Comparison of ENCODE assay signal across 20 mouse cellular contexts in genomic region chr16:96846585-96846984, GRCm38 (mm10).
A peak's percentile ranks its signal among the peaks of the same experiment; 100 is the strongest.
DNase-seq lines count a peak whose midpoint lies in the region; ATAC-seq and TF ChIP-seq lines count a peak whose summit lies in the region.
"Had no signal": no experiment of that assay in that cellular context is flagged by ENCODE, and none has a peak within 500 bp of the region (broad histone marks: within the 10 kb centered on the region; RNA-seq: fewer than 3 reads in every experiment).

No protein-coding gene starts in this region.

- TF ChIP-seq CTCF in forebrain, postnatal 0 days (IDR thresholded peaks at IDR 0.05; ENCODE audit: low read depth), result no peak

- H3K4me1 ChIP-seq in neural tube, embryonic 11.5 days (ENCODE audit: control insufficient read depth, insufficient read depth, low read length), result 0 out of 2 replicates have a peak, but pooled peaks cover 4% of the 10 kb centered on the region
- H3K4me1 ChIP-seq in forebrain, postnatal 0 days (ENCODE audit: insufficient read depth), result peaks cover 28% of the 10 kb centered on the region
- H3K4me1 ChIP-seq in midbrain, embryonic 14.5 days (ENCODE audit: control insufficient read depth, insufficient read depth, low read length), result peaks cover 25% of the 10 kb centered on the region; the same call in 1 of the 2 replicates
- H3K4me1 ChIP-seq: heart, embryonic 13.5 days; liver, embryonic 13.5 days; lung, embryonic 15.5 days had no signal

- WGBS in neural tube, embryonic 11.5 days, result 50% methylated on average over 1 of the region's 1 CpGs
- WGBS in forebrain, postnatal 0 days, result 8% methylated on average over 1 of the region's 1 CpGs
- 14% methylated on average over 1 of the region's 1 CpGs for WGBS in midbrain, embryonic 14.5 days

- no peaks in the 10 kb centered on the region for H3K9me3 ChIP-seq in neural tube, embryonic 11.5 days (ENCODE audit: control insufficient read depth, low read length)
- no peaks in the 10 kb centered on the region for H3K9me3 ChIP-seq in forebrain, postnatal 0 days (ENCODE audit: low read length)
- no peaks in the 10 kb centered on the region for H3K9me3 ChIP-seq in midbrain, embryonic 14.5 days (ENCODE audit: control insufficient read depth, low read length)
- H3K9me3 ChIP-seq: heart, embryonic 13.5 days; limb, embryonic 13.5 days; liver, embryonic 13.5 days; lung, embryonic 15.5 days had no signal

- DNase-seq in neural tube, embryonic 11.5 days (ENCODE audit: low spot score), result no peak
- DNase-seq in neural tube, embryonic 10.5 days (ENCODE audit: extremely low spot score, low spot score), result no peak
- DNase-seq in forebrain, postnatal 0 days, result no peak
- DNase-seq in midbrain, embryonic 14.5 days, result no peak
- peak; percentile 40 for DNase-seq in retina, postnatal 1 day
- DNase-seq in layer of hippocampus, adult 11-12 months (ENCODE audit: low spot score), result no peak
- DNase-seq in adrenal gland, adult (ENCODE audit: inconsistent age in 2 of 2, low spot score in 1 of 2), result no peak
- no peak for DNase-seq in left cerebral cortex, postnatal 25 days (ENCODE audit: low spot score in 2 of 2)
- DNase-seq: adrenal gland, postnatal 25 days; cerebellum, adult 18-20 months; gastrocnemius, postnatal 10 days; liver, embryonic 13.5 days; lung, postnatal 4 days; right cerebral cortex, postnatal 14 days had no signal

- intact Hi-C loops in left cerebral cortex, postnatal 25 days (cut with DNase I), result no loop called here

- H3K36me3 ChIP-seq in neural tube, embryonic 11.5 days (ENCODE audit: control insufficient read depth, insufficient read depth, low read length), result no peaks in the 10 kb centered on the region
- no peaks in the 10 kb centered on the region for H3K36me3 ChIP-seq in forebrain, postnatal 0 days (ENCODE audit: insufficient read depth)
- no peaks in the 10 kb centered on the region for H3K36me3 ChIP-seq in midbrain, embryonic 14.5 days (ENCODE audit: control insufficient read depth, insufficient read depth, low read length)
- H3K36me3 ChIP-seq: heart, embryonic 13.5 days; limb, embryonic 13.5 days; liver, embryonic 13.5 days; lung, embryonic 15.5 days had no signal

- H3K27me3 ChIP-seq in neural tube, embryonic 11.5 days (ENCODE audit: control insufficient read depth, insufficient read depth, low read length), result no peaks in the 10 kb centered on the region
- no peaks in the 10 kb centered on the region for H3K27me3 ChIP-seq in forebrain, postnatal 0 days (ENCODE audit: insufficient read depth, low read length)
- no peaks in the 10 kb centered on the region for H3K27me3 ChIP-seq in midbrain, embryonic 14.5 days (ENCODE audit: control insufficient read depth, insufficient read depth, low read length)
- H3K27me3 ChIP-seq: CH12.LX; heart, embryonic 13.5 days; limb, embryonic 13.5 days; liver, embryonic 13.5 days; lung, embryonic 15.5 days had no signal

- H3K4me3 ChIP-seq in neural tube, embryonic 11.5 days (ENCODE audit: low read depth, low read length), result no peak overlapping the region
- H3K4me3 ChIP-seq in forebrain, postnatal 0 days (ENCODE audit: low read depth, low read length), result no peak overlapping the region
- no peak overlapping the region for H3K4me3 ChIP-seq in midbrain, embryonic 14.5 days (replicated peaks; ENCODE audit: low read depth, low read length)
- H3K4me3 ChIP-seq: erythroblast, embryonic 14.5 days; heart, embryonic 13.5 days; limb, embryonic 13.5 days; liver, embryonic 13.5 days; lung, embryonic 15.5 days had no signal

- 0 out of 2 replicates have a peak, but pooled peaks have one; percentile 49 for ATAC-seq in neural tube, embryonic 11.5 days (ENCODE audit: insufficient read depth, low FRiP score, low TSS enrichment)
- ATAC-seq in forebrain, postnatal 0 days, result peak; percentile 14; the same call in 1 of the 2 replicates
- ATAC-seq in midbrain, embryonic 14.5 days (ENCODE audit: low FRiP score, low TSS enrichment), result no peak
- ATAC-seq: intestine, postnatal 0 days had no signal

- no peak overlapping the region for H3K27ac ChIP-seq in neural tube, embryonic 11.5 days (ENCODE audit: low read depth, low read length)
- H3K27ac ChIP-seq in forebrain, postnatal 0 days (ENCODE audit: low read depth, low read length), result peak overlapping the region; percentile 51; the same call in 1 of the 2 replicates
- peak overlapping the region; percentile 53; the same call in 1 of the 2 replicates for H3K27ac ChIP-seq in midbrain, embryonic 14.5 days (replicated peaks; ENCODE audit: low read depth, low read length)
- H3K27ac ChIP-seq: heart, embryonic 13.5 days; limb, embryonic 13.5 days; liver, embryonic 13.5 days; lung, embryonic 15.5 days had no signal

- no peak overlapping the region for H3K9ac ChIP-seq in neural tube, embryonic 11.5 days (ENCODE audit: low read length)
- H3K9ac ChIP-seq in forebrain, postnatal 0 days, result no peak overlapping the region
- H3K9ac ChIP-seq in midbrain, embryonic 14.5 days (replicated peaks; ENCODE audit: low read length), result no peak overlapping the region
- H3K9ac ChIP-seq: heart, embryonic 13.5 days; limb, embryonic 13.5 days; liver, embryonic 13.5 days; lung, embryonic 15.5 days had no signal

- no peak overlapping the region for H3K4me2 ChIP-seq in neural tube, embryonic 11.5 days (ENCODE audit: low read depth)
- H3K4me2 ChIP-seq in forebrain, postnatal 0 days (ENCODE audit: low read depth), result no peak overlapping the region
- H3K4me2 ChIP-seq in midbrain, embryonic 14.5 days (ENCODE audit: low read length), result no peak overlapping the region
- H3K4me2 ChIP-seq: heart, embryonic 13.5 days; limb, embryonic 13.5 days; liver, embryonic 13.5 days; lung, embryonic 15.5 days had no signal
